Mouse (Mus musculus) cerebellum, adult 2 months (tissue): ENCODE measurements at regions not wholly inside any gene's neighbourhood (a gene's known extent, or its start where the extent isn't known, plus 50 kb on each side); places are given as distances from the start of the nearest gene placed in this dataset.

ENCODE experiments used
- CTCF ChIP-seq: fragments of 200-500 bp; IDR thresholded peaks from 2 replicates; pipeline ENCODE4 v1.5.1; 2011; ENCODE audit warnings: low read depth, mild to moderate bottlenecking, control low read depth, low read length, moderate library complexity, borderline replicate concordance; ENCODE audit not compliant: insufficient read depth
- POLR2A ChIP-seq: fragments of 200-500 bp; IDR thresholded peaks from 2 replicates; pipeline ENCODE4 v1.6.1; 2011; ENCODE audit warnings: low read length, control low read depth, borderline replicate concordance; ENCODE audit not compliant: insufficient read depth

DNA sequence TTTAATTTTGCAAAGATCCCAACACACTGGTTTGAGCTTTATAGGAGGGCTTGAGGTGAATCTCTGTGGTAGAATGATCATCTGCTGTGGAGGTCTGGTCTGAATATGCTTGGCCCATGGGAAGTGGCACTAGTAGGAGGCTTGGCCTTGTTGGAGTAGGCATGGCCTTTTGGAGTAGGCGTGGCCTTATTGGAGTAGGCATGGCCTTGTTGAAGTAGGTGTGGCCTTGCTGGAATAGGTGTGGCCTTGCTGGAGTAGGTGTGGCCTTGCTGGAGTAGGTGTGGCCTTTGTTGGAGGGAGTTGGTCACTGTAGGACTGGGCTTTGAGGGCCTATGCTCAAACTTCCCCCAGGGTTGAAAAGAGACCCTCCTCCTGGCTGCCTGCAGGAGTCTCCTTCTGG, 86.1 kb upstream of the Gjb5 start:
- TF ChIP-seq CTCF (no peak), POLR2A (no peak)
